Mouse (Mus musculus): ENCODE measurements around the gene Senp7.

Gene Senp7

DNA sequence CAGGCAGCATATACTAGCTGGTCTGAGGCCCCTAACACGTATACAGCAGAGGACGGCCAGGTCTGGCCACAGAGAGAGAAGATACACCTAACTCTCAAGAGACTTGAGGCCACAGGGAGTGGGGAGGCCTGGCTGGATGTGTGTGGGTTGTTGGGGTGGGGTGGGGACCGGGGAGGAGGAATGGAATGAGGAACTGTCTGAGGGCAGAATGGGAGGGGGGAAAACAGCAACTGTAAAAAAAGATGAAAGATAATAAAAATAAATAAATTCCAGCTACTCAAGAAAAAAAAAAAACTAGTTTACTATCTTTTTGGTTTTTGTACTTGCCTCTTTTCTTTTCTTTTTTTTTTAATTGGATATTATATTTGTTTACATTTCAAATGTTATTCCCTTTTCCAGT is 91.8 kb downstream of the Senp7 start:
- DNase-seq, result no peak

DNA sequence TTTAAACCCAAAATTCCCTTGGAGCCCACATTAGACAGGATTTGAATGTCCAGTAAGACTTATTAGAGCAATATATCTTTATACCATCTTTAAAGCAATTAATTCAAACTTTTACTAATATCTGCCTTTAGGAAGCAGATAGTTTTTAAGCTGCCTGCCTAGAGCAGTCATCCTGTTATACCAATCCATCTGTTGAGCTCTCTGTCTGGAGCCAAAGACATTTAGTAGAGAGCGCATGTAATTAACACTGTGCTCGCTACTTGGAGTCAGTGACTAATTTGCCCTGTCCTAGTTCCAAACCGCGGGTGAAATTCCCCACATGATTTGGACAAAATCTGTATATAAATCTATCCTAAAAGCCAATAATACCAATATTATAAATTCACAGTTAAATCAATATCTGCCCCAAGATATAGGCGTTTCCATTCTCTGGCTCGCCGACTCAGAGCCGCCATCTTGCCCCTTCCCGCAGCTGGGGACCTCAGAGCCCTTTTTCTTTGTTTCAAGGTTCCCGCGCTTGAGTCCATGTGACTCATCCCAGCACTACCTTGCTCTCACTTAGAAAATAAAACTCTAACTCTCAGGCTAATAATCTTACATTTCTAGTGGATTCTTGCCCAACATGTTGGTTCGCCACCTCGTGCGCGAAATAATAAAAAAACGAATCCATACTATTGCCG is 96.9 kb downstream of the Senp7 start:
- no peak for DNase-seq

DNA sequence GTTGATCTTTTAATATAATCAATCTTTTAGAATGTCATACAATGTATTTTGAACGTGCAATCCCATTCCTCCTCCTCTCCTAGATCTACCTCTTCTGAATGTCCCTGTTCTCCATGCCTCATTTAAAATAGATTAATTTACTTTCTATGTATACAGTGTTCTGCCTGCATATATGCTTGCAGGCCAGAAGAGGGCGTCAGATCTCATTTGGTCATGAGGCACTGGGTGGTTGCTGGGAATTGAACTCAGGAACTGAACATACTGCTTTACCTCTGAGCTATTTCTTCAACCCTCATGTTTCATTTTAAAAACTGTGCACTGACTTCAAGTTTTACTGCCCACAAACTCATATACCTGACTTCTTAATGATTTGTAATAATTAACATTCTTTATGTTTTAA is 99.5 kb downstream of the Senp7 start:
- no peak for DNase-seq

DNA sequence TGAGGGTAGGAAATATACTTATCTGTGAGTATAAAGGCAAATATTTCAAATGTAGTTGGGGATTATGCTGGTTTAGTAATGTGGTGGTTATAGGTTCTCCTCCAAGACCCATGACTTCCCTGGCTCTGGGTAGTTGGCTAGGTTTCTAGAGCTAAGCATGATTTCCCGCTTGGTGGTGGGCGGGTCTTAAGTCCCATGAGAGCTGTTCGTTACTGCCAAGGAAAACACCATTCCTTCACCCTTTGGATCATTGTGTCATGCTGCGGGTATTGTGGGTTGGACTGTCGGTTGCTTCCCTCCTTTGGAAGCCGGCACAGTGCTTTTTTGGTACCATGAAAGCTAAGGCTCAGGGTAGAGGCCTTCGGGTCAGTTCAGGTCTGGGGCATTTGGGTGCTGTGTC is 115.3 kb downstream of the Senp7 start:
- DNase-seq, result no peak

DNA sequence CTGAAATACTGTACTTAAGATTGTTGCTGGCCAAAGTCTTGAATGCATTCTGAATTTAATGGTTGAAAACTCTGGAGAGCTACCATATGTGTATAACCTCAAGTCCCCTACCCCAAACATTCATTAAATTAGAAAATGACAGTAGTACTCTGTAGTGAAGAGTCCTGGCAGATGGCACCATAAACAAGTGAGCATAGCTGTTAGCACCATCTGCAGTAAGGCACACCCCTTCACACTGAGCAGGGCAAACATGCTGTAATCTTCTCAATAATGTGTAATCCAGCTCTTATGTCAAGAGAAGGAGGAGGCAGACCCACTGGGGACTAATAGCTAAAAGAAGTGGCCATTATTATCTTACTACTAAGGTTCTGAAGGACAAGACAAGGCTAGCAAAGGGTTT is 122.1 kb downstream of the Senp7 start:
- DNase-seq, result no peak

DNA sequence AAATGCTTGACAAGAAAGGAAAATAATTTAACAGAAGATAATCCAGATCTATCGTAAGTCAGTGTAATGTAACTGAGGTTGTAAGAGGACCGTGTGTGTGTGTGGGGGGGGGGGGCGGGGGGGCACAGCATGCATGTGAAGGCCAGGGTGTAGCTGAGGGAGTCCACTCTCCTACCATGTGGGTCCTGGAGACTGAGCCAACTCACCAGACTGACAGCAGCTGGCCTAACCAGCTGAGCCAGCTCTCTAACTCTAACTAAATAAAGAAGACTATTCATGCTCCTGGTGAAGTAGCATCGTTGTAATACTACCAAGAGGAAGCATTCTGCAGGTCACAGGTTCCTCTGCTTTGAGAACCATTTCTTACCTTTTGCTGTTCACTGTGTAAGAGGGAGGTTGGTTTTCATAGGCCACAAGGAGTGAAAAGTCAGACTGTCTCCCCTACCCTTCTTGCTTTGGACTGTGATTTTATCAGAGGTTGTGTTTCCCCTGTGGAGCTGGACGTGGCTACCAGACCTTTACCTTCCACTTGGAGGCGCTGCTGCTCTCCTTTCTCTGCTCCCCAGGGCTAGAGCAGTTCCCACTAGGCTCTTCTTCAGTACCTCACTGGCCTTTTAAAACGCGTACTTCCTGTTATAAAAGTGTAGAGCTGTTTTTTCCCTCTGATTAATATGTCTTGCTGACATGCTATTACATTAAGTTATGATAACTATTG is 127.9 kb downstream of the Senp7 start:
- DNase-seq, result no peak

DNA sequence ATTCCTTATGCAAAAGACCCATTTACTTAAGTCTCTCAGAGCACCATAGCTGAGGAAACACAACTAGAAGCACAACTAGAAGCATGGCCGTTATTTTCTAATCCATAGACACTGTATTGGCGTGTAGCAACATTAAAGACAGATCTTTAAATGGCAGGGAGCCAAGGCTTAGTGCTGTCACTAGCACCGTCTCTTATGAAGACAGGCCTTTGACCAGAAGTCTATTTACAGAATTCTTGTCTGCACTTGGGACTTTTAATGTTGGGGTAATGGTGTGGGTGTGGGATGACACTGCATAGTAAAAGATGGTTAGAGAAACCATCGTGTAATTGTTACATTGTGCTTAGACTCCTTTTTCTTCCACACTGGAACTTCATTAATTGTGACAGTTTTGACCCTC is 138.7 kb downstream of the Senp7 start:
- no peak for DNase-seq

DNA sequence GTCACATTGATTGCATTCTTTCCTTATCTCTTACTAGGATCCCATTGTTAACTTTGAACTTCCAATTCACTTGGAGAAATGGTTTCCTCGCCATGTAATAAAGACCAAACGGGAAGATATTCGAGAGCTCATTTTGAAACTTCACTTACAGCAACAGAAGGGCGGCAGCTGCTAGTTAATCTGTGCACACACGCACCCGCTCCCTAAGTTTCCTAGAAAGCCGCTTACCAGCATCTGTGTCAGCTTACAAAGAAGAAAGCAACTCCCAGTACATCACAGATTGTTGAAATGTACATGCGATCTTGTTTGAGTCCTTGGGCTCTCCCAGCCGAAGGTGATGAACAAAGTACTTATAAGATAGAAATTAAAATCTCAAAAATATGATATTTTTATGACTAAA is 140.1 kb downstream of the Senp7 start:
- no peak for DNase-seq

DNA sequence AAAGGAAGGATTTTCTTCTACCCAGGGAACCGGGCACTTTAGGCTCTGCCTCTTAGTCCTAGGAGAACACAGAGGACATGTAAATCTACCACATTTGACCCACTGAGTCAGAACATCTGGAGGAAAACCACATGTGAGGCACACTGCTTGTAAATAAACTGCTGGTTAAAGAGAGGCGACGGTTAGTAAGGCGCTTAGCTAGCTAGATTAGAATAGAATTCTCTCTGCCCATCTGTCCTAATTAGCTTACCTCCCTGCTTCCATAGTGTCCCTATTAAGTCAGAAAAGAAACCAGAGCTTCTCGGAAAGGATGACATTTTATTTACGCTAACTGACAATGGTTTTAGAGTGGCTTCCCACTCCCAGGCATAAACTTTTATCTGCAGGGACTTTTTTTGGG is 155.9 kb downstream of the Senp7 start, which contains the start of gene Impg2:
Gene Impg2 (plus strand): TSS at position 263 of the 400 bp plus-strand sequence.
- DNase-seq, result no peak

DNA sequence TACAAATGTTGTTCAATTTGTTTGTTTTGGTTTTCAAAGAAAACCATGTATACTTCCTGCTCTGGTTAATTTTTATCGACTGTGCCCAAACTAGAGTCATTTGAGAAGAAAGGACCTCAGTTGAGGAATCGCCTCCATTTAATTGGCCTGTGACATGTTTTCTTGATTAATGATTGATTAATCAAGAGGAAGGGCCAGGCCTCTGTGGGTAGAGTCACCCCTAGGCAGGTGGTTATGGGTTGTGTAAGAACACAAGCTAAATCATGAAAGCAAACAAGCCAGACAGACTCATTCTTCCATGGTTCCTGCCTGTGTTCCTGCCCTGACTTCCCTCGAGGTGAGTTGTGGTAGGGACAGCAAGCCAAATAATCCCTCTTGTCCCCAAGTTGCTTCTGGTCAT is 164.6 kb downstream of the Senp7 start:
- no peak for DNase-seq

DNA sequence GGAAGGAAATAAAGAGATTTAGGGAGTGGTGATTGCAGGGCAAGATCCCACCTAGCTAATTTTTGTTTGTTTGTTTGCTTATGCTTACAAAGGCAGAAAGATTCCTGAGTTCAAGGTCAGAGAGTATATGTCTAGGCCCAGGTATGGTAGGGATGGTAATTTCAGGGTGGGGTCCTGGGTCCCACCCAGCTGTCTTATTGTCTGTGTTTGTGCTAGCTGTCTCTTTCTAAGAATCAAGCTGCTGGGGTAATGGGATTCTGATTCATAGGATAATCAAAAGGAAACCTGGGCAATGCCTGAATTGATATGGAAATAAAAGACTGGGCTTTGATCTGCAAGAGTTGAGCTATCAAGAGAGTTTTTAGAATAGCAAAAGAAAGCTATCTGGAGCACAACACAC is 179.5 kb downstream of the Senp7 start:
- DNase-seq, result no peak

DNA sequence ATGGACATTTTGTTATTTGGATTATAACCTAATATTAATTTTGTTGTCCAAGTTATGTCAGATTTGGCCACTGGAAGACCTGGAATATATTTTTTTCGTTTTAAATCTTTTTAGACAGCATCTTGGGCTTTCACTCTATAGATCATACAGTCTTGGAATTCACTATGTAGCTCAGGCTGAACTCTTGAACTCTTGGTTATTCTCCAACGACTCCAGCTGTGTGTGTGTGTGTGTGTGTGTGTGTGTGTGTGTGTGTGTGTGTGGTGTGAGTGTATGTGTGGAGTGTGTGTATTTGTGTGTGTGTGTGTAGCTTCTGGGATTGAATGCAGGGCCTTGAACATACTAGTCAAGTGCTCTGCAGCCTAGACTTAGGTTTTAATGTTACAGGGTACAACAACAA is 181.3 kb downstream of the Senp7 start:
- no peak for DNase-seq

DNA sequence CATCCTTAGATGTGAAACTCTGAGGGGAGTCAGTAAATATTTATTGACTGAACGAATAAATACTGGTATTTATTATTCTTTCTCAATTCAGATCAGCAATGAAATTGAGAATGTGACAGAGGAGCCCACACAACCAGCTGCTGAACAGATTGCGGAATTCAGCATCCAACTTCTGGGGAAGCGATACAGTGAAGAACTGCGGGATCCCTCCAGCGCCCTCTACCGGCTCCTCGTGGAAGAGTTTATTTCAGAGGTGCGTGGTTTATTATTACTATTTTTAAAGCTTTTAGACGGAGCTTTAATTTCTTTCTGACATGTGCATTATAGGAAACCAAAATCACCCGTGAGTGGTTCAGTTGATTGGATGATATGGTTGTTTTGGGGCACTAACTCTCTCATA is 183.2 kb downstream of the Senp7 start:
- DNase-seq, result no peak

DNA sequence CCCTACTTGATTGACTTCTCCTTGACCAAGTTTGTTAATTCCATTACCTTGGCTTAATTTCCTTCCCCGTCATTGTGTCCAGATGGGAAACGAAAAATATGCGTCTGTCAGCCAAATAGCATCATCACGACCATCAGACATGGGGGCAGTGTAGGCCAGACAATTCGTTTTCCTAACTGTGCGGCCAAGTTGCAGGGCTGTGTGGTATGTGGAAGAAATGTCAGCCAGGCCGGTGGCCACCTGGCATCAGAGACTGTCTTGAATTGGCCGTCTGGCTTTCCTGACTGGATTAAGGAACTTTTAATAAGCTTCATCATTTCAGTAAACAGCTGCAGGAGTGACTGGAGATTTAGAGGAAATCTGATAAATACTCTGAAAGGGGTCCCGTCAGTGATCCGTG is 184.6 kb downstream of the Senp7 start:
- DNase-seq, result peak in 1 of 2 experiments; percentile 5
